Mouse (Mus musculus) neural tube, embryonic 10.5 days (tissue): Measurements from ENCODE around the gene Itpr1.
"Not testable (repeated sequence)": the region's sequence is repeated elsewhere in the genome, so short reads cannot be mapped to it uniquely, and the experiment has no call there.

Experiments
- DNase-seq: peaks from one replicate; pipeline ENCODE4 v3.0.0-alpha.2; 2017; ENCODE audit warnings: low spot score; ENCODE audit errors: extremely low spot score

Itpr1 gene

GRCm38 (mm10) chr6:108538406-108538805 is 325.5 kb downstream of the Itpr1 start:
- DNase-seq = no peak

- DNase-seq = no peak
Measured at GRCm38 (mm10) chr6:108540441-108540840, 327.5 kb downstream of the Itpr1 start.

- no peak for DNase-seq
Measured at GRCm38 (mm10) chr6:108544917-108545316, 332.0 kb downstream of the Itpr1 start.

GRCm38 (mm10) chr6:108545464-108545863 is 332.6 kb downstream of the Itpr1 start:
- no peak for DNase-seq

GRCm38 (mm10) chr6:108548413-108548812 is 335.5 kb downstream of the Itpr1 start:
- DNase-seq = no peak

- no peak for DNase-seq
Measured at GRCm38 (mm10) chr6:108549495-108549935, 336.6 kb downstream of the Itpr1 start.

GRCm38 (mm10) chr6:108551725-108552620 is 339.1 kb downstream of the Itpr1 start:
- no peak for DNase-seq

GRCm38 (mm10) chr6:108553013-108553412 is 340.1 kb downstream of the Itpr1 start:
- DNase-seq = no peak

GRCm38 (mm10) chr6:108553536-108553935 is 340.6 kb downstream of the Itpr1 start:
- no peak for DNase-seq

GRCm38 (mm10) chr6:108554389-108554788 is 341.5 kb downstream of the Itpr1 start:
- DNase-seq = no peak

GRCm38 (mm10) chr6:108554878-108555277 is 342.0 kb downstream of the Itpr1 start:
- DNase-seq = no peak

- DNase-seq = no peak
Measured at GRCm38 (mm10) chr6:108557576-108558322, 344.9 kb downstream of the Itpr1 start.

- not testable (repeated sequence) for DNase-seq
Measured at GRCm38 (mm10) chr6:108559226-108559625, 346.3 kb downstream of the Itpr1 start.

- DNase-seq = no peak
Measured at GRCm38 (mm10) chr6:108562971-108563370, 350.1 kb downstream of the Itpr1 start.

GRCm38 (mm10) chr6:108565447-108565846 is 352.6 kb downstream of the Itpr1 start:
- not testable (repeated sequence) for DNase-seq

GRCm38 (mm10) chr6:108566549-108566948 is 353.7 kb downstream of the Itpr1 start:
- no peak for DNase-seq

- peak; percentile 48 for DNase-seq
Measured at GRCm38 (mm10) chr6:108569460-108570187, 356.7 kb downstream of the Itpr1 start.

- peak; percentile 51 for DNase-seq
Measured at GRCm38 (mm10) chr6:108570351-108571041, 357.6 kb downstream of the Itpr1 start.

- peak; percentile 74 for DNase-seq
Measured at GRCm38 (mm10) chr6:108571042-108571590, 358.2 kb downstream of the Itpr1 start.

GRCm38 (mm10) chr6:108572646-108573045 is 359.8 kb downstream of the Itpr1 start:
- DNase-seq = no peak

GRCm38 (mm10) chr6:108577056-108577455 is 364.2 kb downstream of the Itpr1 start:
- no peak for DNase-seq
